Mouse (Mus musculus): ENCODE measurements around the gene Bcdin3d. TPM values are rescaled to one million over a fixed set of nuclear protein-coding genes. Genes with fewer than 3 reads are reported as not detected.

Gene Bcdin3d
- total RNA-seq, 2 experiments from 2014 or later, result 3.2 to 3.4 TPM

DNA sequence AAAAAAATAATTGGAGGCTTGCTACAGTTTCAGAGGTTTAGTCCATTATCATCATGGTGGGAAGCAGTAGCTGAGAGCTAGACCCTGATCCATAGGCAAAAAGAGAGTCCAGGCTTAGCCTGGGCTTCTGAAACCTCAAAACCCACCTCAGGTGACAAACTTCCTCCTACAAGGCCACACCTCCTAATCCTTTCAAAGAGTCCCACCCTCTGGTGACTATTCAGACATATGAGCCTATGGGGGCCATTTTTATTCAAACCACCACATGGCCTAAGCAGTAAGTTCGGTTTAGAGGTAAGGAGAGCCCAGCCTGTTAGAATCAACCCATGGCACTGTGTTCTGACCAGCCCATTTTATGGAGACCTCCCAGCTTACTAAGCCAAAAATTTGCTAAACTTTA, 1.3 kb upstream of the Bcdin3d start:
- intact Hi-C loops (cut with DNase I), result no loop called here

DNA sequence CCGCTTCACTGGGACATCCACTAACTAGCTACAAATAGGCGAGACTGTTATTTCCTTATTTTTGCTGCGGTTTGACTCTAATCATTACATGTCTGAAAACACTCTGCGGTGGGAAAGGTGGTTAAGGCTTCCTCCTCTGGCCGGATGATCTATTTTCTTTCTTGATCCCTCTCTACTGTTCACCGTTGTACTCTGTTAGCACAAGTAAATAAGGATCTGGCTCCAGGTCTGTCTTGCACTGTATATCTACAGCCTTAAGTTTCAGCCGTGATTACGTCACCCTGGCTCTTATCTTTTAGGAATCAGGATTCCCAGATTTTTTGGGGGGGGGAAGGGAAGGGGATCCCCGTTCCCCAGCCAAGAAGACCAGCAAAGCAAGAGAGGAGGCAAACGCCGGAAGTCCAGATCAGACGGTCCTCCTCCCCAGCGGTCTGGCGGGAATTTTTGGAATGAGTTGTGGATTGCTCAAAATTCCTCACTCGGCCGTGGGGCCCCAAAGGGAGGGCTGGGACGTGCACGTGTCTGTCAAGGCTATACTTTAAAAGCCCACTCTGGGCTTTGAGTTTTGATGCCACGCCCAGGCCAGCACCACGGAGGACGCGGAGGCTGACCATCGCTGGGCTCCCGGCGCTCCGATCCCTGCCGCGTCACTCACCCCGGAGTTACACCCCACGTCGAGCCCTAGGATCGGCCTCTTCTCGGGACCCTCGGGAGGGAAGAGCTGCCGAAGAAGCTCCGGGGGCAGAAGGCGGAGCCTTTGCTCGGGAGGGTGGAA, 542 bp downstream of the Bcdin3d start:
- intact Hi-C loops (cut with DNase I), result loop anchor here (5.0 kb wide), 1 partner anchor 157 kb away; no protein-coding TSS in a partner anchor
- peak in 1 of 2 experiments; percentile 56 for DNase-seq

More for the DNA sequence above, 1.3 kb upstream of the Bcdin3d start:
- DNase-seq, result no peak

DNA sequence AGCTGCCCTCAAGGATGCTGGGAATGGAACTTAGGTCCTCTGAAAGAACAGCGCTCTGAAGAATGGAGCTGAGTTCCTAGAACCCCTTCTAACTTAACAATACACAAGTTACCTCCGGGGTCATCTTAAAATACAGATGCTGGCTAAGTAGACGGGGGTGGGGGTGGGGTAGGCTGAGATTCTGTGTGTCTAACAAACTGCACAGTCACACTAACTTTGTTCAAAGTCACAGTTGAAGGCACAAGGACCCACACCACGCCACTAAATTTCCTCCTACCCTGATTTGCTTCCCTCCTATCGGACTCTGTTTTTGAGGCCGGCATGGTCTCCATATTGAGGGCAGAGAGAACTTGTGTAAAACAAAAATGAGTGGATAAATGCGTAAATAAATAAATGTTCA, 1.6 kb downstream of the Bcdin3d start:
- intact Hi-C loops (cut with DNase I), result loop anchor here (5.0 kb wide), 1 partner anchor 156 kb away; no protein-coding TSS in a partner anchor
- no peak for DNase-seq

DNA sequence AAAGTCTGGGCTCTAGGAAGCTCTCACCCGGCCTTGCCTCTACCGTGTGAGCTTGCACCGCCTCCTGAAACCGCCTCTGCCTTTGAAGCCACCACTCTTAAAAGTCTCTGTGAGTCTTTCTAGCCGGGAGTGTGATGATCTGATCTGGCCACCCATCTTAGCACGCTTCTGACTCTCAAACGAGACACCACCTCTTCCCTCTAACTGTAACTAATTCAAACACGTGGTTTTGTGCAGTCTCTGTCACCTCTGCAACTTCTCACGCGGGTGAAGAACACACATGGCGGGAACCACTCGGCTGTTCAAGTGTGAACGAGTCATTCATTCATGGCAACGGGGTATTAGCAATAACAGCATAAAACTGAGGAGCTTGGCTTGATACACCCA, 2.9 kb downstream of the Bcdin3d start:
- intact Hi-C loops (cut with DNase I), result loop anchor here (1.0 to 5.0 kb wide), 2 partner anchors 55 to 154 kb away; no protein-coding TSS in a partner anchor
- no peak for DNase-seq

DNA sequence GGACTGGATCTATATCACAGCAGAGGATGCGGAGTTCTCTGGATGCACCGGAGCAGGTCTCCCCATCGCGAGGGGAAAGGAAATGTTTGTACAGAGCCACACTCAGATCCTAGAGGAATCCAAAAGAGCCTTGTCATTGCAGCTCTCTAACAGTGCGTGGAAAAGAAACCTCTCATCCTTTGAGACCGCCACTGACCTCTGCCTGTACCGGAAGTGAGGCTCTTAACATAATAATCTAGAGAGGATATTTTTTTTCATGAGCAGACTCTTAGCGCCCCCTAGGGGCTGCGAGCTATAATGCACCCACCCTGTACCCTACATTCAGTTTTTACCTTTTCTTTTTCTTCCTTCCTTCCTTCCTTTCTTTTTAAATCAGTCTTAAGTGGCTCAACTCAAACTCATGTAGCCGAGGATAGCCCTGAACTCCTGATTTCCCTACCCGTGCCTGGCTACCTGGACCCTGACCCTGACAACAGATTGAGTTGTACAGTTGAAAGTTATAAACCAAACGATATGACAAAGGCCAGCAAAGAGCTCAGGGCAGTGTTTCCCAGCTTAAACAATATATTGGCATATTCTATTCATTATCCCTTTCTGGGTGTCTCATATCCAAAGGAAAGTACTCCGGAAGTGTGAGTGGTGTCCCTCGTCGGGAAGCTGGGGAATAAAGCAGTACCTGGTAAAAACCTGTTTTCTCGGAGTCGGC, 3.4 kb downstream of the Bcdin3d start:
- intact Hi-C loops (cut with DNase I), result loop anchor here (1.0 to 5.0 kb wide), 2 partner anchors 55 to 154 kb away; no protein-coding TSS in a partner anchor
- peak; percentile 71 to 74 for DNase-seq

DNA sequence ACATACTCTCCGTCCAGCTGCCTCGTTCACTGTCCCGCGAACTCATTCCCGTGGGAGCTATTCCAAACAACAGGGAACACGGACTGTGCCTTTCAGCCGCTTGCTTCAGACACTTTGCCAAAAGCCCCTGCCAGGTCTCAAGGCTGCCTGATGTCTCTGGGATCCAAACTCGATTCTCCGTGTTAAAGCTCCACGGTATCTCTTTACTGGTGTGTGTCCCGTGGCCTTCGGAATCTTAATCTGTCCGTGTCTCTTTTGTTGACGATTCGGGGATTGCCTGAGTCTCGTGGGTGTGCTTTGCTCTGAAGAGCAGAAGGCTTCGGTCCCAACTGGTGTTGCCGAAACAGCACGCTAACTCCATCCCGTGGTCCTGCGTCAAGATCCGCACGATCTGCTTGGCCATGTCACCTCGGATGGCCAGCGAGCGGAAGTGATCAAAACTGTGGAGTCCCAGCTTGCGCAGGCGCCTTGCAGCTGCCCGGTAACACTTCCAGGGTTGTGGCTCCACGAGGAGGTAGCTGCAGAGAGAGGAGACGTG, 4.2 kb downstream of the Bcdin3d start:
- peak; percentile 49 to 62 for DNase-seq
- intact Hi-C loops (cut with DNase I), result loop anchor here (5.0 kb wide), 1 partner anchor 153 kb away; no protein-coding TSS in a partner anchor

- DNase-seq, result peak in 1 of 2 experiments; percentile 24
- intact Hi-C loops (cut with DNase I), result loop anchor here (5.0 kb wide), 1 partner anchor 152 kb away; no protein-coding TSS in a partner anchor
Observed at GRCm38 (mm10) chr15:99469736-99470135, 4.8 kb downstream of the Bcdin3d start.

DNA sequence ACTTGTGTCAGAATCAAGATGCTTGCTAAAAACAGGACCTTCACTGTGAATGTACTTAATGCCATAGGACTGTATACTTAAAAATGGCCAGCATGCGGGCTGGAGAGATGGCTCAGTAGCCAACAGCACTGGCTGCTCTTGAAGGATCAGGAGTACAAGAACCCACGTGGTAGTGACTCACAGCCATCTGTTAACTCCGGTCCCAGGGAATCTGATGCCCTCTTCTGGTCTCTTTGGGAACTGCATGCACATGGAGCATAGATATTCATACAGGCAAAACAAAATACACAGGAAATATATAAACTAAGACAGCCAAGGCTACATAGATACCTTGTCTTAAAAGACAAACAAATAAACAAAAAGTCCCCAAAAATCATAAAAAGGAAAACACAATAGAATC, 5.5 kb downstream of the Bcdin3d start:
- intact Hi-C loops (cut with DNase I), result no loop called here
- peak; percentile 80 to 86 for DNase-seq

DNA sequence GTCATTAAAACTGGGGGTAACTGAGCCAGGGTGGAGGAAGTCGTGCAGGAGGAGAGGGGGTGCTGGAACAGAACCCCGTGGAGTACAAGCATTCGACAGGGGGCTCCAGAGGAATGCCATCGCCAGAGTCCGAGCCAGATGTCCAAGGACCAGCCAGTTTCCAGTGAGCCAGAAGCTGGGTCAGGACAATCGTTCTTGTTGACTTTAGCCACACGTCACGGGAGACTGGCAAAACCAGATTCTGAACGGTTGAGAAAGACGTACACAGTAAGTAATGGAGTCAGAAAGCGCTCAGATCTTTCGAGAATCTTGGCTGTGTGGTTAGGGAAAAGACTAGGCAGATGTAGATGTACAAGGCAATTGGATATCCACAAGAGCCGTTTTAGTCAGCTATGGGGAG, 11.3 kb downstream of the Bcdin3d start:
- DNase-seq, result no peak
- intact Hi-C loops (cut with DNase I), result no loop called here

DNA sequence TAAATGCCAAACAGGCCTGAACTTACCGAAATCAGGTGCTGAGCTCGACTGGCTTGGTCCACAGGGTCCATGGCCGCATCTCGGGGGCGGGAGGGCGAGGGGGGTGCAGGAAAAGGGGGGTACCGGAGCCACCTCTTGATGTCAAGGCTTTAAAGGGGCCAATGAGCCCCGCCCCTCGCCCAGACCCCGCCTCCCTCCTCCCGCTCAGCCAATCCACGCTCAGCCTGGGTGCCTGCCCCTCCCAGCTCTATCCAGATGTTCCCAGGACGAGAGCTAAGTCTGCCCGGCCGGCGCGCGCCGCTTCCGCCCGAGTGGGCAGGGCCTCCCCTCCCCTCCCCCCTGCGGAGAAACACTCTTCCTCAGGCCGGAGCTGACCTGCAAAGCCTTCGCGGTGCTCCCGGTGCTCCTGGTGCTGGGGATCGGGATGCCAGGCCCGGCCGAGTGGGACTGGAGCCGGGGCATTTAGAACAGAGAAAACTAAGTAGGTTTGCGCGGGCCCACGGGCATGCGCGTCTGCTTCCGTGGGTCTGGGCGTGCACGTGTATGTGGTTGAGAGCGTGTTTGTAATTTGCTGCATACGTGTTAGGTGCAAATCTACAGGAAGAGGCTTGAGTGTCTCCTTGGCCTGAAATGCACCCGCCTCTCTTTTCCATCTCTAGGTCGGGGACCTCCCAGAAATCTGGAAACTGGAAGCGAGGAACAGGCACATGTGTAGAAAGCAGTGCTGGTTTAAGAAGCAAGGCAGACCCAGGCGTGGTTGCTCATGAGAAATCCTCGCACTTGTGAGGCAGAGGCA, 16.7 kb downstream of the Bcdin3d start, which contains the start of gene Nckap5l:
TSS of gene Nckap5l (minus strand) at position 143 of the 796 bp plus-strand sequence.
- intact Hi-C loops (cut with DNase I), result loop anchor here (5.0 kb wide), 1 partner anchor 136 kb away; no protein-coding TSS in a partner anchor
- DNase-seq, result peak; percentile 88 to 90

- peak; percentile 70 to 81 for DNase-seq
- intact Hi-C loops (cut with DNase I), result loop anchor here (5.0 kb wide), 1 partner anchor 135 kb away; no protein-coding TSS in a partner anchor
Observed at GRCm38 (mm10) chr15:99456963-99457605, 17.4 kb downstream of the Bcdin3d start.

- intact Hi-C loops (cut with DNase I), result loop anchor here (5.0 kb wide), 1 partner anchor 134 kb away; no protein-coding TSS in a partner anchor
- DNase-seq, result peak in 1 of 2 experiments; percentile 29
Observed at GRCm38 (mm10) chr15:99456338-99456962, 18.1 kb downstream of the Bcdin3d start.

DNA sequence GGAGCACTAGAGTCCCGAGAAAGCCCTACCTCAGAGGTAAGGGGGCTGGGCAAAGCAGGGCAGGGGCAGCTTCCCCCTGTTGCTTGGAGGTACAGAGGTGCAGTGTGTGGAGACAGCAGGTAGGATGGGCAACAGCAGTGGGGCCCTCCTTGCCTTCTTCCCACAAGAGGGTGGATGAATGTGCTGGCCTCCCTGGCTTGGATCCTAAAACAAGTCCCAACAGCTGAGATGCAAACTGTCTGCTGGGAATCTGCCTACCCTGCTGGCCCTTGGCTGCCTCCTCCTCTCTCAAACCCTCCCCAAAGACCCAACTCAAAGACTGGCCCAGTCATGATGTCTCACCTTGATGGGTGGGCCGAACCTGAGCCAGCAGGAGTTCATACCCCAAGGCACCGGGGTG, 19.1 kb downstream of the Bcdin3d start:
- DNase-seq, result no peak

GRCm38 (mm10) chr15:99454585-99455279, 19.8 kb downstream of the Bcdin3d start:
- no peak for DNase-seq
- intact Hi-C loops (cut with DNase I), result loop anchor here (5.0 kb wide), 1 partner anchor 132 kb away; no protein-coding TSS in a partner anchor

More for the DNA sequence above, 19.1 kb downstream of the Bcdin3d start:
- intact Hi-C loops (cut with DNase I), result loop anchor here (5.0 kb wide), 1 partner anchor 133 kb away; no protein-coding TSS in a partner anchor

DNA sequence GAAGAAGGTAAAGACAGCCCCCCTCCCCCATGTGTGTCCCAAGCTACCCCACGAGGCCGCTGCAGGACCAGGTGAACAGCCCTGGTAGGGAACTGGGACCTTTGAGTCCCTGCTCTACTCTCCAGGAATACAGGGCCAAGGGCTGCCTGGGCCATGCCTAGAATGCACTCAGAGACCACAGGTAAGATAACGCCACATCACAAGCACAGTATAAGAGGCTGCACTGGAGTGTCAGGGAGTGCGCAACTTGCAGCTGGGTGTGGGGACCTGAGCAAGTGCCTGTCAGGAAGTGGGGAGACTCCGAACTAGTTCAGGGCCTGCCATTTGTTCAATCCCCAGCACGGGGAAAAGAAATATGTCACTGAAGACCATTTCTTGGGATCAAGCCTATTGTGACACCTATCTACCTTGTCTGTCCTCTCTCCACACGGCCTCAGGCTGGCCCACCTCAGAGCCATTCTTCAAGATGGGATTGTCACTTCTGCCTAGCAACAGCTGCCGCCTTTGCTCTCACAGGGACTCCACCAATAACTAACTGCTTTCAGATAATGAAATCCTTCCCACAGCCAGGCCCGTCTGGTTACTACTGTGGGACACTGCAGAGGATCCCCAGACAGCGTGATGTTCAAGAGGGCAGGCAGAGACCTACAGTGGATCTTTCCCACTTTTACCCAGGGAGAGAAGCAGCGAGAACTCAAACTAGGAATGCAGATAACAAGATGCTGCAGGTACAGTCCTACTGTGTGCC, 21.2 kb downstream of the Bcdin3d start:
- no peak for DNase-seq
- intact Hi-C loops (cut with DNase I), result no loop called here

DNA sequence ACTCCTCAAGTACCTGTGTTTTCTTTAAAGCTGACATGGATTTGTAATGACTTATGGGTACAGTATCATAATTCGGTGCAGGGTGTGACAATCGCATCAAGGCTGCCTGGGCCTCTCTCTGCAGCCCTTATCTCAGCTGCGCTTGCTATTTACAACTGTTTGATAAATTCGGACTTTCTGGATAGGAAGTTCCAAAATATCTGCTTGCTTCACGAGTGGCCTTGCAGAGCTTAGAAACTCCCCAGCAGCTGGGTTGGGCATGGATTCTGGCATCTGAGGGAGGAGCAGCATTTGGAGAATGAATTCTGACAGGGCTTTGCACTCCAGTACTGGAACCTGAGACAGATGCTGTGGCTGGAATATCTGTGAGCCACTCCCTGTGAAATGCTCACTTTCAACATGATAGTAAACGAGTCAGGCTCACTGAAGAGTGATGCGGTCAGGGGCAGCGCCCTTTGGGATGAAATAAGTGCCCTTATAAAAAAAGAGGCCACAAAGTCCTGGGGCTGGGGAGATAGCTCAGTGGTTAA, 24.7 kb downstream of the Bcdin3d start:
- no peak for DNase-seq
- intact Hi-C loops (cut with DNase I), result no loop called here

- DNase-seq, result peak; percentile 56 to 71
- intact Hi-C loops (cut with DNase I), result no loop called here
Observed at GRCm38 (mm10) chr15:99449131-99449750, 25.3 kb downstream of the Bcdin3d start.
